Mouse (Mus musculus) heart, embryonic 13.5 days (tissue): Measurements from ENCODE around the gene Car5a. TPM values are rescaled to one million over a fixed set of nuclear protein-coding genes. Genes with fewer than 3 reads are reported as not detected.
A peak's percentile ranks its signal among the peaks of the same experiment; 100 is the strongest.

ENCODE experiments used
- ATAC-seq: fragments of 200-750 bp; cut with Nextera tagmentation; 2 replicates; pipeline ENCODE4 v1.8.0; 2017; ENCODE audit warnings: moderate TSS enrichment; ENCODE audit not compliant: insufficient number of reproducible peaks, low FRiP score, low TSS enrichment; ENCODE audit errors: extremely low read depth
- H3K27ac ChIP-seq: fragments of 300-500 bp; sonication (generic); replicated peaks from 2 replicates; pipeline ENCODE4 v1.5.1; 2015; ENCODE audit warnings: moderate library complexity, mild to moderate bottlenecking, inconsistent platforms
- H3K27me3 ChIP-seq: fragments of 300-500 bp; sonication (generic); replicated peaks from 2 replicates; pipeline ENCODE4 v1.6.1; 2015; ENCODE audit warnings: mild to moderate bottlenecking, inconsistent platforms
- H3K36me3 ChIP-seq: fragments of 300-500 bp; sonication (generic); 2 replicates; pipeline ENCODE4 v1.6.1; 2015; ENCODE audit warnings: mild to moderate bottlenecking, inconsistent platforms
- H3K4me1 ChIP-seq: fragments of 300-500 bp; sonication (generic); 2 replicates; pipeline ENCODE4 v1.6.1; 2015; ENCODE audit warnings: inconsistent platforms
- H3K4me2 ChIP-seq: fragments of 300-500 bp; sonication (generic); 2 replicates; pipeline ENCODE4 v1.6.1; 2015; ENCODE audit warnings: inconsistent platforms, mild to moderate bottlenecking, moderate library complexity
- H3K4me3 ChIP-seq: fragments of 300-500 bp; sonication (generic); 2 replicates; pipeline ENCODE4 v1.5.1; 2015; ENCODE audit warnings: moderate library complexity, mild to moderate bottlenecking, inconsistent platforms
- H3K9ac ChIP-seq: fragments of 300-500 bp; sonication (generic); 2 replicates; pipeline ENCODE4 v1.6.1; 2015; ENCODE audit warnings: inconsistent platforms, mild to moderate bottlenecking, moderate library complexity
- H3K9me3 ChIP-seq: fragments of 300-500 bp; sonication (generic); 2 replicates; pipeline ENCODE4 v1.6.1; 2016; ENCODE audit warnings: inconsistent platforms
- WGBS: fragments of 180-500 bp; shearing (Covaris S2); methylation state at CpG from one replicate; pipeline ENCODE4 v1.1.7; 2015; ENCODE audit warnings: mixed read lengths; 5-methylcytosine and 5-hydroxymethylcytosine counted together
- polyA plus RNA-seq: library from polyadenylated mRNA; unstranded; fragments of >200 nt; fragmentation: Nextera tagmentation; extraction: Ambion mirVana; gene quantifications from 2 replicates; pipeline ENCODE4 v1.2.1, GENCODE M21; 2015

Car5a gene
- polyA plus RNA-seq, 1 experiment from 2014 or later = 0.12 TPM

GRCm38 (mm10) chr8:121932026-121932667, 12.6 kb downstream of the Car5a start:
- no peak overlapping the region for H3K4me3 ChIP-seq
- H3K27ac ChIP-seq = no peak overlapping the region
- no peak overlapping the region for H3K9ac ChIP-seq
- no peak for ATAC-seq
- peaks cover 26% of the 10 kb centered on the region for H3K4me1 ChIP-seq
- H3K9me3 ChIP-seq = no peaks in the 10 kb centered on the region
- no peak overlapping the region for H3K4me2 ChIP-seq
- H3K36me3 ChIP-seq = no peaks in the 10 kb centered on the region
- WGBS = 59% methylated on average over 12 of the region's 12 CpGs
- no peaks in the 10 kb centered on the region for H3K27me3 ChIP-seq

- peaks cover 26% of the 10 kb centered on the region for H3K4me1 ChIP-seq
- 68% methylated on average over 7 of the region's 7 CpGs for WGBS
- no peaks in the 10 kb centered on the region for H3K9me3 ChIP-seq
- no peak overlapping the region for H3K4me2 ChIP-seq
- ATAC-seq = no peak
- no peaks in the 10 kb centered on the region for H3K27me3 ChIP-seq
- no peak overlapping the region for H3K4me3 ChIP-seq
- H3K36me3 ChIP-seq = no peaks in the 10 kb centered on the region
- H3K9ac ChIP-seq = no peak overlapping the region
- H3K27ac ChIP-seq = no peak overlapping the region
Observed at GRCm38 (mm10) chr8:121931571-121931970, 13.1 kb downstream of the Car5a start.

- no peak for ATAC-seq
- Histone ChIP-seq H3K9me3 (no peaks in the 10 kb centered on the region), H3K4me1 (peaks cover 17% of the 10 kb centered on the region), H3K36me3 (no peaks in the 10 kb centered on the region), H3K27me3 (no peaks in the 10 kb centered on the region), H3K9ac (no peak overlapping the region), H3K27ac (no peak overlapping the region), H3K4me2 (no peak overlapping the region), H3K4me3 (no peak overlapping the region)
- 70% methylated on average over 4 of the region's 4 CpGs for WGBS
Observed at GRCm38 (mm10) chr8:121930047-121930446, 14.7 kb downstream of the Car5a start.

- no peak overlapping the region for H3K27ac ChIP-seq
- no peak overlapping the region for H3K9ac ChIP-seq
- H3K4me2 ChIP-seq = no peak overlapping the region
- no peak for ATAC-seq
- no peaks in the 10 kb centered on the region for H3K27me3 ChIP-seq
- no peaks in the 10 kb centered on the region for H3K9me3 ChIP-seq
- H3K4me1 ChIP-seq = peaks cover 4% of the 10 kb centered on the region; the same call in 1 of the 2 replicates
- no peak overlapping the region for H3K4me3 ChIP-seq
- H3K36me3 ChIP-seq = no peaks in the 10 kb centered on the region
- 39% methylated on average over 8 of the region's 8 CpGs for WGBS
Observed at GRCm38 (mm10) chr8:121927316-121927715, 17.4 kb downstream of the Car5a start.

GRCm38 (mm10) chr8:121926266-121926665, 18.4 kb downstream of the Car5a start:
- H3K4me2 ChIP-seq = no peak overlapping the region
- WGBS = 56% methylated on average over 8 of the region's 8 CpGs

GRCm38 (mm10) chr8:121925624-121926023, 19.1 kb downstream of the Car5a start:
- no peak for ATAC-seq
- no peak overlapping the region for H3K4me3 ChIP-seq
- 26% methylated on average over 10 of the region's 10 CpGs for WGBS

More at GRCm38 (mm10) chr8:121926266-121926665, 18.4 kb downstream of the Car5a start:
- Histone ChIP-seq H3K9me3 (no peaks in the 10 kb centered on the region), H3K27me3 (no peaks in the 10 kb centered on the region), H3K9ac (no peak overlapping the region), H3K36me3 (no peaks in the 10 kb centered on the region), H3K4me1 (peaks cover 9% of the 10 kb centered on the region; the same call in 1 of the 2 replicates), H3K27ac (no peak overlapping the region), H3K4me3 (no peak overlapping the region)
- ATAC-seq = no peak

GRCm38 (mm10) chr8:121924681-121925080, 20.0 kb downstream of the Car5a start:
- Histone ChIP-seq H3K36me3 (no peaks in the 10 kb centered on the region), H3K27me3 (no peaks in the 10 kb centered on the region), H3K9ac (no peak overlapping the region), H3K4me2 (no peak overlapping the region), H3K4me3 (no peak overlapping the region), H3K9me3 (no peaks in the 10 kb centered on the region), H3K27ac (no peak overlapping the region), H3K4me1 (peaks cover 9% of the 10 kb centered on the region; the same call in 1 of the 2 replicates)
- 69% methylated on average over 5 of the region's 5 CpGs for WGBS
- no peak for ATAC-seq

More at GRCm38 (mm10) chr8:121925624-121926023, 19.1 kb downstream of the Car5a start:
- H3K4me1 ChIP-seq = peaks cover 9% of the 10 kb centered on the region; the same call in 1 of the 2 replicates
- H3K9ac ChIP-seq = no peak overlapping the region
- H3K27ac ChIP-seq = no peak overlapping the region
- no peaks in the 10 kb centered on the region for H3K27me3 ChIP-seq
- H3K9me3 ChIP-seq = no peaks in the 10 kb centered on the region
- no peaks in the 10 kb centered on the region for H3K36me3 ChIP-seq
- H3K4me2 ChIP-seq = no peak overlapping the region

GRCm38 (mm10) chr8:121922101-121922500, 22.6 kb downstream of the Car5a start:
- H3K4me2 ChIP-seq = no peak overlapping the region
- 0 out of 2 replicates have a peak overlapping the region, but pooled peaks have one; percentile 7 for H3K9ac ChIP-seq
- no peaks in the 10 kb centered on the region for H3K27me3 ChIP-seq
- no peak for ATAC-seq
- H3K4me3 ChIP-seq = no peak overlapping the region
- H3K36me3 ChIP-seq = no peaks in the 10 kb centered on the region
- H3K9me3 ChIP-seq = no peaks in the 10 kb centered on the region
- H3K27ac ChIP-seq = peak overlapping the region; percentile 73
- H3K4me1 ChIP-seq = peaks cover 9% of the 10 kb centered on the region; the same call in 1 of the 2 replicates
- 48% methylated on average over 8 of the region's 8 CpGs for WGBS

- H3K9ac ChIP-seq = peak overlapping the region; percentile 7; the same call in 1 of the 2 replicates
- ATAC-seq = no peak
- no peak overlapping the region for H3K4me2 ChIP-seq
- no peaks in the 10 kb centered on the region for H3K9me3 ChIP-seq
- no peaks in the 10 kb centered on the region for H3K36me3 ChIP-seq
- H3K27me3 ChIP-seq = no peaks in the 10 kb centered on the region
- no peak overlapping the region for H3K4me3 ChIP-seq
- peak overlapping the region; percentile 73 for H3K27ac ChIP-seq
- peaks cover 9% of the 10 kb centered on the region; the same call in 1 of the 2 replicates for H3K4me1 ChIP-seq
- WGBS = 72% methylated on average over 8 of the region's 8 CpGs
Observed at GRCm38 (mm10) chr8:121921582-121921981, 23.1 kb downstream of the Car5a start.

GRCm38 (mm10) chr8:121919731-121920130, 25.0 kb downstream of the Car5a start:
- H3K4me2 ChIP-seq = no peak overlapping the region
- H3K4me3 ChIP-seq = no peak overlapping the region
- H3K36me3 ChIP-seq = no peaks in the 10 kb centered on the region
- H3K27me3 ChIP-seq = peaks cover 3% of the 10 kb centered on the region
- no peak overlapping the region for H3K27ac ChIP-seq
- WGBS = 42% methylated on average over 3 of the region's 3 CpGs
- peaks cover 9% of the 10 kb centered on the region; the same call in 1 of the 2 replicates for H3K4me1 ChIP-seq
- no peaks in the 10 kb centered on the region for H3K9me3 ChIP-seq
- no peak overlapping the region for H3K9ac ChIP-seq
- ATAC-seq = no peak

GRCm38 (mm10) chr8:121919158-121919557, 25.5 kb downstream of the Car5a start:
- Histone ChIP-seq H3K4me3 (no peak overlapping the region), H3K4me1 (peaks cover 9% of the 10 kb centered on the region; the same call in 1 of the 2 replicates), H3K27me3 (peaks cover 9% of the 10 kb centered on the region), H3K9ac (no peak overlapping the region), H3K36me3 (no peaks in the 10 kb centered on the region), H3K9me3 (no peaks in the 10 kb centered on the region), H3K27ac (no peak overlapping the region), H3K4me2 (no peak overlapping the region)
- WGBS = 56% methylated on average over 4 of the region's 4 CpGs
- no peak for ATAC-seq

- Histone ChIP-seq H3K4me3 (no peak overlapping the region), H3K27me3 (peaks cover 36% of the 10 kb centered on the region), H3K36me3 (no peaks in the 10 kb centered on the region), H3K4me2 (no peak overlapping the region), H3K9me3 (no peaks in the 10 kb centered on the region), H3K4me1 (peaks cover 9% of the 10 kb centered on the region), H3K9ac (no peak overlapping the region), H3K27ac (no peak overlapping the region)
- no peak for ATAC-seq
- 62% methylated on average over 8 of the region's 8 CpGs for WGBS
Observed at GRCm38 (mm10) chr8:121913378-121913777, 31.3 kb downstream of the Car5a start.
